Mouse (Mus musculus) layer of hippocampus, adult 11-12 months (tissue): ENCODE measurements around the gene Rangrf.
A peak's percentile ranks its signal among the peaks of the same experiment; 100 is the strongest.
"Not testable (repeated sequence)": the region's sequence is repeated elsewhere in the genome, so short reads cannot be mapped to it uniquely, and the experiment has no call there.

Source experiments
- DNase-seq: peaks from one replicate; pipeline ENCODE4 v3.0.0; 2022; ENCODE audit warnings: low spot score

Gene Rangrf

DNA sequence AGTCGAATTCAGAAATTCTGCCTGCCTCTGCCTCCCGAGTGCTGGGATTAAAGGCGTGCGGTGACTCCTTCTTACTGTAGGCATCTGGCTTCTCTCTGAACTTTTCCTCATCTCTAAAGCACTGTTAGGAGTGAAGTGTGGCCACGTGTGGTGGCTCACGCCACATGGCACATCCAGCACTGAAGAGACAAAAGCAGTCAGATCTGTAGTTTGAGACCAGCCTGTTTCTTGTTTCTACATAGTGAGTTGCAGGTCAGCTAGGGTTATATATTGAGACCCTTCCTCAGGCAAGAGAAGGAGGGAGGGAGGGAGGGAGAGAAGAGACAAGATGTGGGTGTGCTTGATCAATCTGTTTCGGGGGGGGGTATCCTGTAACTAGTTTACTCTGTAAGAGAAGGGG, at the start of gene Rangrf:
TSS of gene Rangrf (minus strand) at position 101 of the 400 bp plus-strand sequence.
- DNase-seq: no peak

DNA sequence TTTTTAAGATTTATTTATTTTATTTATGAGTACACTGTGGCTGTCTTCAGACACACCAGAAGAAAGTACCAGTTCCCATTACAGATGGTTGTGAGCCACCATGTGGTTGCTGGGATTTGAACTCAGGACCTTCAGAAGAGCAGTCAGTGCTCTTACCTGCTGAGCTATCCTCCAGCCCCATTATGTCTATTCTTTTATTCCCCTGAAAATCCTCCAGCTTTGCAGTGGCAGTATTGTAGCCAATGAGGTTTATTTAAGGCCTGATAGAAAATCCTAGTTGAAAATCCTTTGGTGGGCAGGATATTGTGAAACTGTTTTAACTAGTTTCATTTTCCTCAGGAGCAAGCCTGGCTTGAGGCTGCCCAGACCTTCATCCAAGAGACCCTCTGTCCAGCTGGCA, 45.7 kb upstream of the Rangrf start:
- no peak for DNase-seq

DNA sequence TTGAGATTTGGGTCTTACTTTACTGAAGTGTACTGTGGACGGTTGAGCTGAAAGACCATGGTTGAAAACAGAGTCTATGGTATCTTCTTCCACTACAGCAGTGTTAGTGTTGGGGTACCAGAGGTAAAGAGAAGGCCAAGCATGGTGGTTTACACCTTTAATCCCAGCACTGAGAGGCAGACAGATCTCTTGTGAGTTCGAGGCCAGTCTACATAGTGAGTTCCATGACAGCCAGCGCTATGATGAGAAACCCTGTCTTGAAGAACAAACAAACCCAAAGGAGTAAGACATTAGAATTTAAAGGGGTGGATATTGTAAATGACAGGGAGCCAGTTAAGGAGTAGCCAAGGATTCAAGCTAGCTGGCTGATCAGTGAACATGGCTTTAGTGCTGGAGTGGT, 41.8 kb upstream of the Rangrf start:
- DNase-seq: no peak

DNA sequence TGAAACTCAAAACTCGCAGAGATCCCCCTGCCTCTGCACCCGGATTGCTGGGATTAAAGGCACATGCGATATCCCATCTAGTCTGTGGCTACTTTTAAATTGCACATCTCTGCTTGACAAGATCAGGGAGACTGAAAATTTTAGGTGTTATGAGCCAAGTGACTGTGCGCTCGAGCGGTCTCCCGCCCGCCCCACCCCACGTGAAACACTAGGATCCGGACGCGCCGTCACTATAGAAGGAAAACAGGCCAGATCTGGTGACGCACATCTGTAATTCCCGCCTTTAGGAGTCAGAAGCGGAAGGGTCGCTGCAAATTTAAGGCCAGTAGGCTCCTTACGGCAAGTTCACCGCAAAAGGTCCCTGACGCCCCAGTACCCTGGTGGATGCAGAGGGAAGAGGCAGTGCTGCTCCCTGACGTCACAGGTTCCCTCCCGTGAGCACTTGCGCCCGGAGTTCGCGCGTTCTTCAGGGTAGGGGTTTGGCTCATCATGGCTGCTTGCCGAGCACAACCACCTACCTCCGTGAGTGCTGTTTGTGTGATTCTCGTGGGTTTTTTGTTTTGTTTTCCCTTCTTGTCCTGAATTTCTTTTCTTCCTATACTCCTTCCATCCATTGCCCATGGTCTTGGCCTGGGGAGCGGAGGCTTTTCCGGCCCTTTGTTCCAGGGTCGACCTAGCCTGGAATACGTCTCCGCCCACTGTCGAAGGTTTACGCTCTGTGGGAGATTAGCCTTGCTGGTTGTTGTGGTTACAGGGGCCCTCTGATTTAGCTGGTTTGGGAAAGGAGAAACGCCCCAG, 40.9 kb upstream of the Rangrf start, which contains the start of gene Ctc1:
TSS of gene Ctc1 (plus strand) at position 268 of the 798 bp plus-strand sequence.
- peak; percentile 88 for DNase-seq

DNA sequence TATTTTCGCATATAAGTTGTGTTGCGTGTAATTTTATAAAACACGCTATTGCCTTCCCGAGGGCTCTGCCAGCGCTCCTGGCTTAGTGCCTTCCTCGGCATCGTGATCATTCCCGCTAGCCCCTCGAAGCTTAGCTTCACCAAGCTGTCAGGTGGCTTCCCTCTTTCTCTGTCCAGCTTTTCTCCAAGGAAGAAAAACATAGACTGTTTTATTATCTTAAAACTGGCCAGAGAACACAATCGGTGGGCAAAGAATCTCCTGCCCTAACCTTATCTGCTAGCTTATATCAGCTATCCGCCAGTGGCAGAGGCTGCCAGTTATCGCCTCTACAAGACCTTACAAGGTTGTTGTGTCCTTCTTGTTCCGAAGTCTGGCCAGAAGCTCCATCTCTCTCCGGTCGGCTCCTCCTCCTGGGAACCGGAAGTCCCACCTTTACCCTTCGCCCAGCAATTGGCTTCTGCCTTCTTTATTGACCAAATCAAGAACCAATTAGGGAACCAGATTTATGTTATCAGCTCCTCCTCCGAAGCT, 37.2 kb upstream of the Rangrf start:
- peak; percentile 89 for DNase-seq

DNA sequence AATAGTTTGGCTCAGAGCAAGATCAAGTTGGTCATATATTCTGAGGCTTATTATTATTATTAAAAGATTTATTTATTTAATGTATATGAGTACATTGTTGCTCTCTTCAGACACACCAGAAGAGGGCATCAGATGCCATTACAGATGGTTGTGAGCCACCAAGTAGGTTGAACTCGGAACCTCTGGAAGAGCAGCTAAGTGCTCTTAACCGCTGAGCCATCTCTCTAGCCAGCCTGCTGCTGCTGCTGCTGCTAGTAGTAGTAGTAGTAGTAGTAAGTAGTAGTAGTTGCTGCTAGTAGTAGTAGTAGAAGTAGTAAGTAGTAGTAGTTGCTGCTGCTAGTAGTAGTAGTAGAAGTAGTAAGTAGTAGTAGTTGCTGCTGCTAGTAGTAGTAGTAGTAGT, 36.5 kb upstream of the Rangrf start:
- not testable (repeated sequence) for DNase-seq

DNA sequence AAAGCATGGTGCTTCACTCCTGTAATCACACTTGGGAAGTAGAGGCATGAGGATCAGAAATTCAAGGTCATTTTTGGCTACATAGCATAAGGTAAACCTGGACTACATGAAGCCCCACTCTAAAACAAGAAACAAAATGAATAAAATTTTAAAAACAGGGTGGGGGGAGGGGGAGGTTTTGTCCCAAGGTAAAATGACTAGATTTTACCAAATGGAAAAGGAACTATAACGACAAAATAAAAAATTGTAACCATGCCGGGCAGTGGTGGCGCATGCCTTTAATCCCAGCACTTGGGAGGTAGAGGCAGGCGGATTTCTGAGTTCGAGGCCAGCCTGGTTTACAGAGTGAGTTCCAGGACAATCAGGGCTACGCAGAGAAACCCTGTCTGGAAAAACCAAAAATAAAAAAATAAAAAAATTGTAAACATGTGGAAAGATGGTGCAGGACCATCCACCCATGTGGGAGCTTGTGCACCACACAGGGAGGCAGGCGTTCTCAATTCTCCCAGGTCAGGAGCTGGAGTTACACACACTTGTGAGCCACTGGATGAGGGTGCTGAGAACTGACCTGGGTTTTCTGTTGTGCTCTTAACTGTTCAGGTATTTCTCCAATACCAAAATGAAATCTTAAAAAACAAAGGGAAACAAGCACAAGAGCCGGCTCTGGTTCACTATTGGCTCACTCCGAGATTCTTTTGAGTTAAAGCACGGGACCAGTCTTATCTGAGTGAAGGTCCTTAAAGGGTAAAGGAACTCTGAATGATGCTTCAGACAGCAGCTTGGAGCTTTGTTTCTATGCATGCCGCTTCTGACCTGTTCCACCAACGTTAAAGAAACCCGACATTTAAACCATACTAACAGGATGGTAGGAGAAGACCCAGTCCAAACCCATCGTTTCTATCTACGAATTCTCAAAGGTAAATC, 35.7 kb upstream of the Rangrf start:
- no peak for DNase-seq

DNA sequence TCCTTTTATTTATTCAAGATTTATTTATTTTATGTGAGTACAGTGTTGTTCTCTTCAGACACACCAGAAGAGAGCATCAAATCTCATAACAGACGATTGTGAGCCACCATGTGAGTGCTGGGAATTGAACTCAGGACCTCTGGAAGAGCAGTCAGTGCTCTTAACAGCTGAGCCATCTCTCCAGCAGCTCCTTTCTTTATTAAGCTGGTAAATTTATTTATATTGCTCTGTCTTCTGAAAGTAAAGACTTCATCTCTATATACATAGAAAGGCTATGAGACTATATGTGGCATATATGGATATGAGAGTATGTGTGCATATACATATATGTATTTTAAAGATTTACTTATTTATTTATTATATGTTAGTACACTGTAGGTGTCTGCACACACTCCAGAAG, 34.5 kb upstream of the Rangrf start:
- DNase-seq: no peak

DNA sequence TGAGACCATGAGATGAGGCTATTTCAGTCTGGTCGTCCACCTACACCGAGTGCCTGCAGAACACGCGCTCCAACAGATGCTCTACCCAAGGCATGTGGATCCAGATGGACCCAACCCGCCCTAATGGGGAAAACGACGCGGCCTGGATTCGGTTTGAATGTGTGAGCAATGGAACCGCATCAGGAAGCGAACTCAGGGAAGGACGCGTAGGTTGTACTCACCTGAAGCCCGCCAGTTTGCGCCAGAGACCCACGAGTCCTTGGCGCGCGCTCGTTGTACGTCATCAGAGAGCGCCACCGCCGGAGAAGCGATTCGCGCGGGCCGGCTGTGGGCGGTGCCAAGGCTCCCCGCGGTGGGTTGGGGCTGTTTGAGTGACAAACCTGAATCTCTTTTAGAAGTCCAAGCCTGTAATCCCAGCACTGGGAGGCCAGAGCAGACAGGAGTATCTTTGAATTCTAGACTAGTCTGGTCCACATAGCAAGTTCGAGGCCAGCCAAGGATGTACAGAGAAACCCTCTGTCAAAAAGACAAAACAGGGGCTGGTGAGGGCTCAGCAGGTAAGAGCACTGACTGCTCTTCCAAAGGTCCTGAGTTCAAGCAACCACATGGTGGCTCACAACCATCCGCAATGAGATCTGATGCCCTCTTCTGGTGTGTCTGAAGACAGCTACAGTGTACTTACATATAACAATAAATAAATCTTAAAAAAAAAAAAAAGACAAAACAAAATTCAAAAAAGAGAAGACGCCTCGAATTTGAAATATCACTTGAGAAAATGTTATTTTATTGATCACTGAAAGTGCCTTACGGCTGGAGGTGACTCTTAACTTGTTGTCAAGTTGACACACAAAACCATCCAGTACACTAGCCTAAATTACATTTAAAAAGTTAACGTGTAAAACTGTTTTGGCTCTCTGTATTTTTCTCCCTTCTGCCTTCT, 33.5 kb upstream of the Rangrf start, which contains the start of gene Pfas:
TSS of gene Pfas (minus strand) at position 279 of the 940 bp plus-strand sequence.
- peak; percentile 89 for DNase-seq

DNA sequence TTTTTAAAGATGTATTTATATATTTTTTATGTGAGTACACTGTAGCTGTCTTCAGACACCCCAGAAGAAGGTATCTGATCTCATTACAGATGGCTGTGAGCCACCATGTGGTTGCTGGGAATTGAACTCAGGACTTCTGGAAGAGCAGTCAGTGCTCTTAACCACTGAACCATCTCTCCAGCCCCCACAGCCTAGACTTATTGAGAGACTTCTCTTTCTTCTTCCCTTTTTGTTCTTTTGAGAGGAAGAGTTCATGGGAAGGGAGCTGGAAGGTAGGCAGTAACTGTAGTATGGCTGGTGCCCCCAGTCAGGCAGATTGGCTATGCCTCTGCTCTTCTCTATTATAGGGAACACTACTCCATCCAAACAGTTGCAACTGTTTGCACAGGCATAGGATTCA, 31.6 kb upstream of the Rangrf start:
- DNase-seq: not testable (repeated sequence)

DNA sequence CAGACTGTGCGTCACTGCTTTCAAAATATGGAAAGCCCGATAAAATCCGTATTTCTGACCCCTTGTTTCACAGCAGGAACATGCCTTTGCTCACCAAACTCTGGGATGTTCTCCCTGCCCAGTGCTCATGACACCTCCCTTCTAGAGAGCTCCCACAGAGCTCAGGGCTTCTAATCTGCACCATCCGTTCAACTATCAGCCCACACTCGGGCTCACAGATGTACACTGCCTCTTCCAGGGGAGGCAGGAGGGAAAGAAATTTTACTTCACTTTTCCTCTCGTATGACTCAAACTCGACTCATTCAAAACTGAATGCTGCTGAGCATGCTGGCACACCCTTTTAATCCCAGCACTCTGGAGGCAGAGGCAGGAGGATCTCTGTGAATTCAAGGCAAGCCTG, 30.2 kb upstream of the Rangrf start:
- no peak for DNase-seq

DNA sequence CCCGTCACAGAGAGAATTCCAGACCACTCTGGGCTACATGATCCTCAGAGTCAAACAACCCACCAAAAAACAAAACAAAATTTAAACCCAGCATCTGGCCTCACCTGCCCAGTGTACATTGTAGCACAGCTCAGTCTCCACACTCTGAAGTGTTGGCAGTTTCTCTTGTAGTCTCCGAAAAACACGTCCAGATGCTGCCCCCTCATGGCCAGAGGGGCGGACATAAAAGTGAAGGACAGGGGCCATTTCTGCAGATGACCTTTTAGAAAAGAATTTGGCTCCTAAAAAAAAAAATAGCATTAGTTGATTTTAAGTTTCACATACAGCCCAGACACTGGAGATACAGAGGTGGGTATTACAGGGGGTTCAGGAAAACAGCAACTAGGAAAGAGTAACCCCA, 28.6 kb upstream of the Rangrf start:
- DNase-seq: no peak

DNA sequence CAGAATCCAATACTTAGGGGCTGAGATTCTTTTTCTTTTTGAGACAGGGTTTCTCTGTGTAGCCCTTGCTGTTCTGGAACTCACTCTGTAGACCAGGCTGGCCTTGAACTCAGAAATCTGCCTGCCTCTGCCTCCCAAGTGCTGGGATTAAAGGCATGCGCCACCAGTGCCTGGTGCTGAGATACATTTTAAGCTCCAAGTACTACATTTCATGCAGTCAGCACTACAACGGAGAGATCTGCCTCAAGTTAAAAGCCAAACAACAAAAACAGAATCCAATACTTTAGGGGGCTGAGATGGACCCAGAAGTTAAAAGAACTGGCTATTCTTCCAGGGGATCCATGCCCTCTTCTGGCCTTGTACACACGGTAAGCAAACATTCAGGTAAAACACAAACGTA, 27.8 kb upstream of the Rangrf start:
- DNase-seq: not testable (repeated sequence)

DNA sequence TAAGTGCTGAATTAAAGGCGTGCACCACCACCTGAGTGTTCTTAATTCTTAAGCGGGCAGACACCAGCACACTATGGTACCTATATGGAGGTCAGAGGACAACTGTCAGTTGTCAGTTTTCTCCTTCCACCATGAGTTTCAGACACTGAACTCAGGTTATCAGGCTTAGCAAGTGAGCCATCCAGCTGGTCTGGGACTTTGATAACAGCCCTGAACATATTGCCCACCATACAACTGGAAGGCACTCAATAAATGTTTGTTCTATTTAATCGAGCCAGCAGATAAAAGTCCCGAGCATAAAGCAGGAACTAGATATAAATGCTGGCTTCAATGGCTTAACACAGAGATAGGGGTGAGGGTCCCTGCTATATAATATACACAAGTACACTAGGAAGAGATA, 22.1 kb upstream of the Rangrf start:
- no peak for DNase-seq

DNA sequence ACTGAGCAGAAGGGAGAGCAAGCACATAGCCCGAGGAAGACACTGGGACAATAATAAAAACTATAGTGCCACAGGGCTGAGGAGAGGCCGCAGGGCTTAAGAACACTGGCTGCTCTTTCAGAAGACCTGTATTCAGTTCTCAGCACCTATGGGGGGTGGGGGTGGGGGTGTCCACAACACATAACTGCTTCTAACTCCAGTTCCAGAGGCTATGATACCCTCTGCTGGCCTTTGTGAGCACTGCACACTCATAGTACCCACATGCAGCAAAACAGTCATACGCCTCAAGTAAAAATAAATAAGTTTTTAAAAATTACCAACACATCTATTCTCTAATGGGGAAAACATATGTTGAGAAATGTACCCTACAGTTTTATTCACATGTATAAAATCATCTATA, 19.4 kb upstream of the Rangrf start:
- no peak for DNase-seq

DNA sequence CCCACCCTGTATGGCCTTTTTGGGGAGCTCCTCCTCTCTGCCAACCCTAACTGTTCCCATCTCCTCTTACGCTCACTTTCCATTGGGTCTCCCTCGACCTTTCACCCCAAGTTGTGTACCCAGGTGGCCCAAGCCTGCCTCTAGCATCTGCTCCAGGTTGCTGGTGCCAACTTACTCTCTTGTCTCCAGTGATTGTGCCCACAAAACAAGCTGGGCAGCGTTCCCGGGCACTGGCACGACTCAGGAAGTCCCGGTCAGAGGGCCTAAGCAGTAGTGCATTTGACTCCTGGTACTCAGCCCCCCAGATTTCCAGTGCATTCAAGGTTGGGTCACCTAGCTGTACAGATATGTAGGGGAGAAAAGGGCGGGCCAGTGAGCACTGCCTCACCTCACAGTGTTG, 18.1 kb upstream of the Rangrf start:
- DNase-seq: no peak

DNA sequence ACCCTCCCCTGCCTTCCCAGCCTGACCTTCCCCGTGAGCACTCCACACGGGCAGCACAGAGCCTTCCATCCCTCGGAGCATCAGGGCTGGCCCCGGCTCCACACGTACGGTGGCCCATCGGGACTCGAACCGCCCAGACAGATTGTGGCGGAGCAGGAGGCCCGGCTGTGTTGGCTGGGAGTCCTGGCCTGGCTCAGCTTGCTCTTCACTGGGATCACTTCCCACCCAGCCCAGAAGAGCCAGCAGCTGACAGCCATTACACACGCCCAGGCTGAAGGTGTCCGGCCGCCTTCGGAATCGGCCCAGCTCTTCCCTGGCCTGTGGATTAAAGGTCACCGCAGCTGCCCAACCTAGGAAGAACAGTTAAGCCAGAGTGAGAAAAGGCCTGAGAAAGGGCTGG, 13.4 kb upstream of the Rangrf start:
- DNase-seq: no peak

DNA sequence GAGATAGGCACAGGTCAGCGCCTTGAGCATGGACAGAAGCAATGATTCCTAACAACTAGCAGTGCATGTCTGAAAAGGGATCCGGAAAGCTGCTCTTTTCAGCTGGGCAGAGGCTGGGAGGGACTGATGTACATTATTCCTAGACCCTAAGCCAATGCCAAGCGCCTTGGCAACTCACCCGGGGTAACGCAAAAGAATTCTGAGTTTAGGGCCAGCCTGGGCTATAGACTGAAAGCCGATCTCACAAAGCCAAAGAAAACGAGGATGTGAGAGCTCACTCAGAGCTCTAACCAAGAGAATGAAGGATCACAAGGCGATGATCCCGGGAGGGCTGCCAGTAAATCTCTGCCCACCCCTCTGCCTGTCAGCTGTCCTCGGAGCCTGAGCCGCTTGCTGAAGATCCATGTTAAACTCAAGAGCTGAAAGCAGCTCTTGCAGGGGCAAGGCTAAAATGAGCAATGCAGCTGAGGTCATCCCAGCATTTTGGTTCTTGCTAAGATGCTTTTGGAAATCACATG, 12.4 kb upstream of the Rangrf start:
- DNase-seq: no peak

DNA sequence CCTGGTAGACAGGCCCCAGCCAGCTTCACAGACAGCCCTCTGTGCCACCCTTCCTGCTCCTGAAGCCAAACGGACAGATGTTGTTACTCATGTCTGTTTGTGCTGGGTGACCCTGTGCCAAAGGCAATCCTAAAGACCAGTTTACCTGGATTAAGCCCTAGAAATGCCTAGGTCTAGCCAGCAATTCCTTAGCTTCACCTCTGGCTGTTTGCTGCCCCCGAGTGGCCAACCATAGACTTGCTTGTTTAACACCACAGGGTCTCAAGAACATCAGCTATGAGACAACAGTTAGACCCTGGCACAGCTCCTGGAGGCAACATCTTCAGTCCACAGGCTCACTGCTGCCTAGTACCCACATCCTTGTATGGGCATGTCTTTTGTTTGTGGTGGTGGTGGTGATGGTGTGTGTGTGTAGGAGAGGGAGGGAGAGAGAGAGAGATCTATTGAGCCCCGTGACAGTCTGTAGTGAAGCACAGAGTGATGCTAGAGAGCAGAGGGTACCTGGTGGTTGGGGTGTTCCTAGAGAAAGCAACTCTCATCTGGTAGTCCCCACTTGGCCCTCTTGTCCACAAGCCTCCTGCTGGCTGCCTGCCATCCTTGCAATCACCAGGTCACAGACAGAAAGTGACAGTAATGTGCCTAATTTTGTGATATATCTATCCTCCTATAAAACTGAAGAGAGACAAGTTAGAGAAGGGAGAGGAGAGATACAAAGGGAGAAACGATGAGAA, 7.8 kb upstream of the Rangrf start:
- peak; percentile 71 for DNase-seq

DNA sequence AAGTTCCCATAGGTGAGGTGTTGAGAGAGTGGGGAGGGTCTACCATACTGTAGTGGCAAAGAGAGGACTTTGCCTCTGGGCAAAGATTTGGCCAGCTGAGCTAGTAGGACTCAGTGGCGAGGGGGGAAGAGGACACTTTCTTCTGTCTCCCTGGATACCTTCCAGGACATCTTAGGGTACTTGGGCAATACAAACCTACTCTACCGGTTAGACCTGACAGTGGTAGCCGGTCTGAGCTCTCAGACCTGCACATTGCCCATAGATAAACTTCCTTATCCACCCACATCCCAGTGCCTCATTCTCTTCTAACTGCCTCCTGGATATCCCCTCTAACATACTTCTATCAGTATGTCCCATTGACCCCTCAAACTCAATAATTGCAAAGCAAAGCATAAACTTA, 5.9 kb upstream of the Rangrf start:
- DNase-seq: no peak

DNA sequence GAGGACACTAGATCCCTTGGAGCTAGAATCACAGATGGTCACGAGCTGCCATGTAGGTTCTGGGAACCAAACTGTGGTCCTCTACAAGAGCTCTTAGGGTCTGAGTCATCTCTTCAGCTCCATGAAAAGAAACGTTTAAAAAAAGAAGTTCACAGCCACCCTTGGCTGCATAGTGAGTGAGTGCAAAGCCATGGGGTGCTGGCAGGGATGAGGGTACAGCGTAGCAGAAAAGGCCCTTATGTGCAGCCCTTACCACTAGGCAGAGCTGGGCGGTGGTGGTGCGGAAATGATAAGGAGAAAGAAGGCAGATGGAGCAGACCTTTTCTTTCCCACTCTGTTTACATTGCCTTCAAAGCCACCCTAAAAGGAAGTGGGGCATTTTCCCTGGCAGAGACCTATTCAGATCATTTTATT, 4.3 kb upstream of the Rangrf start:
- no peak for DNase-seq
